Mouse (Mus musculus): ENCODE measurements around the gene Trim7. TPM values are rescaled to one million over a fixed set of nuclear protein-coding genes. Genes with fewer than 3 reads are reported as not detected.
"Not testable (repeated sequence)": the region's sequence is repeated elsewhere in the genome, so short reads cannot be mapped to it uniquely, and the experiment has no call there.

Gene Trim7
- polyA plus RNA-seq, 1 experiment from 2014 or later: 1.1 TPM

DNA sequence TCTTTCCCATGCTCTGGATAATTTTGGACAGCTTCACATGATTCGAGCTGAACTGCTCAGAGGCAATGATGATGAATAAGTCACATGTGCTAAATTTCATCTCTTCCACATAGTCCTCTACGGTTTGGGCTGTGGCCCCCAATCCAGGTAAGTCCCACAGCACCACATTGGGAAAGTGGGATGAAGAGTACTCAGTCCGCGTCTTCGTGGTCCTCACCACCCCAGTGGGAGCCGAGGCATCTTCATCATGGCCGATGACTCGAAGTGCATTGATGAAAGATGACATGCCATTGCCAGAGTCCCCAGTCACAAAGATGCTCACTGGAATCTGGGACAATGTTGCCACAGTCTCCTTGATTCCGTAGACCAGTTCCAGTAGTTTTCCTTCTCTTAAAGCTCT lies 40.5 kb downstream of the Trim7 start:
- Histone ChIP-seq H3K4me1 (replicated peaks) (peaks cover 19% of the 10 kb centered on the region), H3K4me3 (replicated peaks) (no peak overlapping the region), H3K36me3 (no peaks in the 10 kb centered on the region), H3K9me3 (no peaks in the 10 kb centered on the region), H3K27ac (no peak overlapping the region), H3K27me3 (replicated peaks) (no peaks in the 10 kb centered on the region), H3K4me2 (replicated peaks) (no peak overlapping the region), H3K9ac (no peak overlapping the region)
- 95% methylated on average over 9 of the region's 9 CpGs for WGBS
- ATAC-seq: no peak

DNA sequence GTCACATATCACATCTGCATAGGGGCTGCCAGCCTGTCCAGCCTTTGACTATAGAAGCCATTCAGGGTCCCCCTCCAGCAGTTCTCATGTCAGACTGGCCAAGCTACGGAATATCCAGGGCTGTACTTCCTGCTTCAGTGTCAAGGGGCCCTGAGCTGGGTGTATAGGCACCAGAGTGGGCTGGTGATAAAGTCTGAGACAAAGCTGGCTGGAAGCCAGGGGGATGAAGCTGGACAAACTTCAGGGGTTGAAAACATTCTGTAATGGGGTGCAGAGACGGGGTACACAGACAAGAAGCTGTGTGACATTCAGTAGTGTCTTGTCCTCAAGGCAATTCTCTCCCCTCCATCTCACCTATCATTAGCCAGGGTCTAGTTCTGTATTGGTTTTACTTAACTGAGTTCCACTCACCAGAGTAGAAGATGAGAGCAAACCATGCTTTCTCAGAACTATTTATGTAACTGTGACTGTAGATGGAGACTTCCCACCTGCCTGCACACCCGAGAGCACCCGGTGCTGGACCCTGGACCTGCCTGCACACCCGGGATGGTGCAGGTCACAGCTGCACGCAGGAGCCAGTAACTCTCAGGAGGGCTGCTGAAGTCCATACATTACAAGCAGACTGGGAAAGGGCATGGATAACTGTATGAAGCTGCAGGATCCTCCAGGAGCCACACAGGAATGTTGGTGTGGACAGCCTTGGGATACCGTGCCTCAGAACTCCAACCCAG lies 43.6 kb downstream of the Trim7 start:
- Histone ChIP-seq H3K4me2 (replicated peaks) (peak overlapping the region; percentile 86), H3K27me3 (replicated peaks) (no peaks in the 10 kb centered on the region), H3K36me3 (no peaks in the 10 kb centered on the region), H3K4me1 (replicated peaks) (peaks cover 31% of the 10 kb centered on the region), H3K4me3 (replicated peaks) (peak overlapping the region; percentile 47), H3K27ac (peak overlapping the region; percentile 80), H3K9ac (peak overlapping the region; percentile 54), H3K9me3 (no peaks in the 10 kb centered on the region)
- ATAC-seq: peak; percentile 49
- 21% methylated on average over 7 of the region's 7 CpGs for WGBS

DNA sequence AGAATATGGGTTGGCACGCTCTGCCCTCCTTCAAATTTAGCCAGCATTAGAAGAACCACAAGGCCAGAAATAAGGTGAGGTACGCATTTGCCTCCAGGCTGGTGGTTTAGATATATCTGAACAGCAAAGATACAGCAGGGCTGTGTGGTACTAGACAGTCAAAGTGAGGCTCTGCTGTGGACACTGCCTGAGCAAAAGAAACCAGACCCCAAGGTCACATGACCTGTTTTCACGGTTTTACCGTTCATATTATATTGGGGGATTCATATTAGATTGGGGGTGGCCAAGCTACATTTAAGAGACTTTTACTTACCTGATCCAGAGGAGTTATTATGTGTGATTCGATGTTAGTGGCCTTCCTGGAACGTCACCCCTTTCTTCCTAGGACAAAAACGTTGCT lies 44.8 kb downstream of the Trim7 start:
- Histone ChIP-seq H3K9ac (peak overlapping the region; percentile 54), H3K4me3 (replicated peaks) (peak overlapping the region; percentile 47), H3K36me3 (no peaks in the 10 kb centered on the region), H3K27me3 (replicated peaks) (no peaks in the 10 kb centered on the region), H3K4me2 (replicated peaks) (peak overlapping the region; percentile 86), H3K4me1 (replicated peaks) (peaks cover 33% of the 10 kb centered on the region), H3K27ac (peak overlapping the region; percentile 80), H3K9me3 (no peaks in the 10 kb centered on the region)
- WGBS: 26% methylated on average over 7 of the region's 7 CpGs
- no peak for ATAC-seq

DNA sequence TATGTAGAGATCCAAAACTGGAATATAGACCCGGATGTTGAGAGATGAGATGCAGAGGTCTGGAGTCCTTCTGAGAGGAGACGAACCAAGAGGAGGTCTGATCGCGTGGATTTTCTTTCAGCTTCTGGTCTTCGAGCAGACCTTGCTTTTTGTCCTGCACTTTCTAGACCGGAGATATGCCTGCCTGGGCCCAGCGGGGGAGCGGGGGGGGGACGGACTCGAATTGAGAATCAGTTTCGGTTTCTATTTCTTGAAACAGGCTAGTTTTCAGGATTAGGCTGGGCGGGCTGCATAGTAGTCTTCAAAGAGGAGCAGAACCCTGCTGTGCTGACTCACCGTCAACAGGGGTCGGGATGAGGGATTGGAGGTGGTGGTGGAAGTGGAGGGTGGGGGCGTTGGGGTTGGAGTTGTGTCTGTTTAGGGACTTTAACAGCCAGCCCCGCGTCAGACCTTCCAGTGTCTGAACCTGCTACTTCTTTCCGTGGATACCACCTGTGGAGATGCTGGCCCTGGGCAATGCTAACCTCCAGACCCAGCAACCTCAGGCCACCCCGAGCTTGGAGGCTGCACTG lies 45.3 kb downstream of the Trim7 start, which contains the start of gene Irgm1:
Gene Irgm1, minus strand, starts transcription at position 483 of the 572 bp plus-strand sequence.
- H3K36me3 ChIP-seq: no peaks in the 10 kb centered on the region
- no peaks in the 10 kb centered on the region for H3K9me3 ChIP-seq
- ATAC-seq: peak; percentile 24
- H3K4me3 ChIP-seq (replicated peaks): peak within 1 kb of the TSS; percentile 47
- no peaks in the 10 kb centered on the region for H3K27me3 ChIP-seq (replicated peaks)
- H3K4me2 ChIP-seq (replicated peaks): peak within 1 kb of the TSS; percentile 86
- H3K27ac ChIP-seq: peak within 1 kb of the TSS; percentile 80
- WGBS: 1% methylated on average over 19 of the region's 19 CpGs
- H3K9ac ChIP-seq: peak within 1 kb of the TSS; percentile 54
- peaks cover 33% of the 10 kb centered on the region for H3K4me1 ChIP-seq (replicated peaks)

DNA sequence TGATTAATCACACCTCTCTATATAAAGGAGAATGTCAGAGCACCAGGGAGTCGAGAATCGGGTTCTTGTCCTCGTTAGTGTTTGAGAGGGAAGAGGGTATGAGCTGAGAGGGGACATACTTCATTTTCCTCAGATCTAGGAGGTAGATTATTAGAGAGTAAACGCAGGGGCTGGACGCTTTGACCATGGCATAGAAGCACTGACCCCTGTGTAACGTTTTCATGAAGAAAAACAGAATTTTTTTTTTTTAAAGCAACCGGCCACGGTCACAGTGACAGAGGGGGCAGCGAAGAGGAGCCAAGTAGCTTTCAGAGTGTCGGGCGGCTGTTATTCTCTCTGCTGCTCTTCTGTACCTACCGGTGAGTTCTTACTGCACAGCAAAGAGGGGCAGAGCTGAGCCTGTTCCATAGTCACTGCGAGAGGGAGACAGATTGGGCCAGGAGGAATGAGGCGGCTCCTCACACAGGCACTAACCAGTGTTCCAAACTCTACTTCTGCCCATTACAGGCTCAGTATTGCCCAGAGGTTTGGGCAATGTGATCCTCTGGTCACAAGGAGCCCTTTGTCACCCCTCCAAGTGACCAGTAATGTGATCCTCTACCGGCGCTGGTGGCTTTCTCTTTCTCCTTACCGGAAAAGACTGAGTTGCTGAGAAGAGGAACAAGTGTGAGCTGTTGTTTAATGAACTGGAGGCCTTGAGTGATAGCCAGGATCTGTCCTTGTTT lies 46.0 kb downstream of the Trim7 start:
- Histone ChIP-seq H3K4me1 (replicated peaks) (peaks cover 33% of the 10 kb centered on the region), H3K27me3 (replicated peaks) (no peaks in the 10 kb centered on the region), H3K4me3 (replicated peaks) (peak overlapping the region; percentile 47), H3K27ac (peak overlapping the region; percentile 80), H3K4me2 (replicated peaks) (peak overlapping the region; percentile 86), H3K36me3 (no peaks in the 10 kb centered on the region), H3K9ac (peak overlapping the region; percentile 54), H3K9me3 (no peaks in the 10 kb centered on the region)
- ATAC-seq: no peak
- WGBS: 14% methylated on average over 17 of the region's 17 CpGs

DNA sequence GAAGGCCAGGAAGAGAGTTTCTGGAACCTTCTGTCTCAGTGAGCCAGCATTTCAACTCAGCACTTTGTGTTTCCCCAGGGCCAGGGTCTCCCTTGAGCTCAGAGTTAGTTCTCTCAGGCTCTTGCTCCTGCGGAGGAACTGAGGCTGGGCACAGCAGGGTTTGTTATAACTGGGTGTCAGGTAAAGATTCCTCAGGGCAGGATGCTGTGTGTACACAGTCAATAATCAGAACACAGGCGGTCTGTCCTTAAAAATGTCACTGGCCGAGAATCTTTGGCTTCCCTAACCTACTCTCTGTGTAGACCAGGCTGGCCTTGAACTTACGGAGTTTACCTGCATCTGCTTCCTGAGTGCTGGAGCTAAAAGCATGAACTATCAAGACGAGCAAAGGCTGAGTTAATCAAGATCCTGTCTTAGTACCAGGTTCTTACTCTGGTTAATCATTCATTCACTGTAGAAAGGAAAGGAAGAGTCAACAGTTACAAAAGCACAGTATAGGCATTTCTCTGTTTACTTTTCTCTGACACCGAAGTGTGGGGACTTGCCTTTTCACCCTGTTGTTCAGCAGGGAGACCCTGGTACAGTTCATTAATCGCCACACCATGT lies 46.9 kb downstream of the Trim7 start:
- Histone ChIP-seq H3K4me3 (replicated peaks) (no peak overlapping the region), H3K27ac (peak overlapping the region; percentile 81), H3K4me2 (replicated peaks) (peak overlapping the region; percentile 86), H3K9me3 (no peaks in the 10 kb centered on the region), H3K27me3 (replicated peaks) (no peaks in the 10 kb centered on the region), H3K4me1 (replicated peaks) (peaks cover 33% of the 10 kb centered on the region), H3K36me3 (no peaks in the 10 kb centered on the region), H3K9ac (no peak overlapping the region)
- peak; percentile 50 for ATAC-seq
- WGBS: 60% methylated on average over 7 of the region's 7 CpGs

DNA sequence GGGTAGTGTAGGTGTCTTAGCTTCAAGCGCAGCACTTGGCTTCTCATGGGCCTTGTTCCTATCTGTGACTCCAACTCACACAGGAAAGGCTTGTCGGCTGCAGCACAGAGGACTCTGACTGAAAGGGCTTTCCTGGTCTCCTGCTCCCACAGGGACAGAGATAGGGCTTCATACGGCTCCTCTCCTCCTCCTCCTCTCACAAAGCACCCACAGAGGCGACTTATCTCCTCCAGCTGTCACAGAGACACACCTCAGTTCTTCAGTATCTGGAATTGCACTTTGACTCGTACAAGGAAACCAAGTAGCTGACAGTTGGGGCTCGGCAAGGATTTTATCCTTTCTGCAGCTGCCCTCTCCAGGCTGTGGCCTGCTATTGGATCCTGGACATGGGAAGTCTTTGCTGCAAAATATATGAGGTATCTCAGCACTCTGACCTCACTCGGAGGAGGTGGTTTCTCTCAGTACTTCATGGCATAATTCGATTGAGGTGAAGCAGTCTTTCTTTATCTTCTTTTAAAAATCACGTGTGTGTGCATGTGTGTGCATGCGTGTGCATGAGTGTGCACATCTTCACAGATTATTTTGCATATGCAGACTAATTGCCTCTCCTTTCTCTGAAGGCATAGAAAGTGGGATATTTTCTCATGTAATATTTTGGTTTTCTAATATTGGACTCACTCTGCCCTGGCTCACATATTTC lies 47.8 kb downstream of the Trim7 start:
- H3K36me3 ChIP-seq: no peaks in the 10 kb centered on the region
- ATAC-seq: peak; percentile 64
- no peak overlapping the region for H3K9ac ChIP-seq
- H3K27ac ChIP-seq: peak overlapping the region; percentile 81
- H3K4me3 ChIP-seq (replicated peaks): no peak overlapping the region
- H3K9me3 ChIP-seq: no peaks in the 10 kb centered on the region
- 44% methylated on average over 10 of the region's 10 CpGs for WGBS
- peaks cover 32% of the 10 kb centered on the region for H3K4me1 ChIP-seq (replicated peaks)
- no peaks in the 10 kb centered on the region for H3K27me3 ChIP-seq (replicated peaks)
- H3K4me2 ChIP-seq (replicated peaks): peak overlapping the region; percentile 35

DNA sequence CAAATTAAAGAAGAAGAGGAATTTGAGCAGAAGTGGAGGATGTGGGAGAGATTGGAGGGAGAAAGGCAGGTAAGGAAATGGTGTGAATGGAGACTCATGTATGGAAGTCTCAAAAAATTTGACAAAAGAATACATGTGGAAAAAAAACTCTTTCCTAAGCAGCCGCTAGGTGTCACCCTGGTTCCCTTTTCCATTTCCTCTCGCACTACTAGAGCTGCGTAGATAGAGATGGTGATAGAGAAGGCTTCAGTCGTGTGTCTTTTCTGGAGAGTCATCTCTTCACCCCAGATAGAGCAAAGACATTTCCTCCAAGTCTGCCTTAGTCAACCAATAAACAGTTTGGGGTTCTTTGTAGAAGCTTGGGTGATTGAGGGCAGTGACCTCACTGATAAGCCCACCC lies 48.5 kb downstream of the Trim7 start:
- ATAC-seq: no peak
- Histone ChIP-seq H3K36me3 (no peaks in the 10 kb centered on the region), H3K27ac (no peak overlapping the region), H3K4me3 (replicated peaks) (no peak overlapping the region), H3K4me2 (replicated peaks) (no peak overlapping the region), H3K27me3 (replicated peaks) (no peaks in the 10 kb centered on the region), H3K9me3 (no peaks in the 10 kb centered on the region), H3K9ac (no peak overlapping the region), H3K4me1 (replicated peaks) (peaks cover 26% of the 10 kb centered on the region)
- WGBS: under 1% methylated on average over 4 of the region's 4 CpGs

DNA sequence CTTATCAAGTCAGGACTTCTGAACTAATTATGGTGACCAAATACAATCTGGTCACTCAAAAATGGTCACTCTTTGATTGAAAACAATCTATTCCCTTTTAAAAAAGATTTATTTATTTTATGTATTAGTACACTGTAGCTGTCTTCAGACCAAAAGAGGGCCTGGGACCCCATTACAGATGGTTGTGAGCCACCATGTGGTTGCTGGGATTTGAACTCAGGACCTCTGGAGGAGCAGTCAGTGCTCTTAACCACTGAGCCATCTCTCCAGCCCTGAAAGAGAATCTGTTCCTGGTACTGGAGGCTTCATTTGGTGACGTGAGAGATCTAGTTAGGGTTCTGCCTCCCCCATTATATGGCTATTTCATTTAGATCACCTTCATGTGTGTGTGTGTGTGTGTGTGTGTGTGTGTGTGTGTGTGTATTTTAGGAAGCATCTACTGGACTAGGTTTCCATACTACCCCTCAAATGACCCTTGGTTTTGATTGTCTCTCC lies 49.5 kb downstream of the Trim7 start:
- peaks cover 18% of the 10 kb centered on the region for H3K4me1 ChIP-seq (replicated peaks)
- not testable (repeated sequence) for H3K36me3 ChIP-seq; H3K9me3 ChIP-seq; H3K9ac ChIP-seq; H3K4me2 ChIP-seq (replicated peaks); H3K27ac ChIP-seq; H3K27me3 ChIP-seq (replicated peaks); H3K4me3 ChIP-seq (replicated peaks); ATAC-seq
- WGBS: 92% methylated on average over 1 of the region's 1 CpGs

DNA sequence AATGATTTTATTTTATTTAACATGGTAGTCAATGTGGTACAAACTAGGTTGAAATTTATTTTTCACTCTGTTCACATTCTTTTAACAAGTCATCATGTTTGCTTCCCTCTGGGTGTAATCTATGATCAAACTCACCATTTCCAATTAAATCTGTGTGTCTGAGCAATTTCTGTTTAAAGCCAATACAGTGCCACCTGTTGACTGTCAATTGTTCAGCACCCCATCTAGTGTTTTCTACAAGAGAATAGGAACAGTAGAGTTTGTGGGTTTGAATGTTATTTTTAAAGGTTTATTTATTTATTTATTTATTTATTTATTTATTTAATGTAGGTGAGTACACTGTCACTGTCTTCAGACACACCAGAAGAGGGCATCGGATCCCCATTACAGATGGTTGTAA lies 50.7 kb downstream of the Trim7 start:
- peaks cover 14% of the 10 kb centered on the region for H3K4me1 ChIP-seq (replicated peaks)
- no peaks in the 10 kb centered on the region for H3K9me3 ChIP-seq
- no peak overlapping the region for H3K4me3 ChIP-seq (replicated peaks)
- no peaks in the 10 kb centered on the region for H3K27me3 ChIP-seq (replicated peaks)
- H3K36me3 ChIP-seq: no peaks in the 10 kb centered on the region
- 97% methylated on average over 1 of the region's 1 CpGs for WGBS
- no peak overlapping the region for H3K4me2 ChIP-seq (replicated peaks)
- ATAC-seq: no peak
- H3K9ac ChIP-seq: no peak overlapping the region
- H3K27ac ChIP-seq: no peak overlapping the region

DNA sequence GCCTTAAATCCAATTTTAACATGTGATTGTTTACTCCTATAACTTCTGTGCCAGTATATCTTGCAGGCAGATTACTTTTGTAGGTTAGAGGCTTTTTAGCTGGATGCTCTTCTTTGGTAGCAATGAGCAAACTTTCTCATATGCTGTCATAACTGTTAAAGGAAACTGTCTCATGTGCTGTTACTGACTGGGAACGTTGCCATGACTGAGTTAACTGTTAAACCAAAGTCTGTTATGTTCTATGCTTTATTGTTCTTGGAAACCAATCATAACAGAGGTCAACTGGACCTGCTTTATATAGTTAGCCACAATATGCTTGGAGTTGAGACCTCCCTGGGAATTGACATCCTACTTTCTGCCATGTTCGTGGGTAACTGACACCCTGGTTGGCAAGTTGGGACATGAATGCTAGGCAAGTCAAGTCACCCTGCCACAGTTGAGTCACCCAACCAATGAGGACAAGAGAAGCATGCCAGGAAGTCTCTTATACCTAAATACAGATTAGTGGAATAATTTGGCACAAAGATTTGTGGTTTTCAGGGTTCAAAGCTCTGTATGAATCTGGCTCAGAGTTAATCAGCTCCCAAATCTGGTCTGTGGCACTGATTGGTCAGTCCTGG lies 73.0 kb downstream of the Trim7 start:
- no peak for ATAC-seq
- no peaks in the 10 kb centered on the region for H3K4me1 ChIP-seq (replicated peaks)
- H3K4me3 ChIP-seq (replicated peaks): no peak overlapping the region
- H3K4me2 ChIP-seq (replicated peaks): no peak overlapping the region
- H3K9ac ChIP-seq: no peak overlapping the region
- H3K27ac ChIP-seq: no peak overlapping the region
- WGBS: 60% methylated on average over 2 of the region's 2 CpGs
- no peaks in the 10 kb centered on the region for H3K27me3 ChIP-seq (replicated peaks)
- no peaks in the 10 kb centered on the region for H3K9me3 ChIP-seq
- no peaks in the 10 kb centered on the region for H3K36me3 ChIP-seq

All from intestine, embryonic 15.5 days (tissue).